Mouse (Mus musculus) stomach, embryonic 15.5 days (tissue): ENCODE data around the gene Hmox1. TPM values are rescaled to one million over a fixed set of nuclear protein-coding genes. Genes with fewer than 3 reads are reported as not detected.

ENCODE experiments used
- ATAC-seq: fragments of 200-750 bp; cut with Nextera tagmentation; 2 replicates; pipeline ENCODE4 v1.8.0; 2017; ENCODE audit warnings: low read depth, moderate number of reproducible peaks, moderate TSS enrichment; ENCODE audit not compliant: insufficient read depth, low FRiP score
- H3K27ac ChIP-seq: fragments of 300-500 bp; sonication (generic); 2 replicates; pipeline ENCODE4 v1.5.1; 2015; ENCODE audit warnings: mild to moderate bottlenecking, inconsistent platforms
- H3K27me3 ChIP-seq: fragments of 300-500 bp; sonication (generic); replicated peaks from 2 replicates; pipeline ENCODE4 v1.6.1; 2015; ENCODE audit warnings: inconsistent platforms
- H3K36me3 ChIP-seq: fragments of 300-500 bp; sonication (generic); 2 replicates; pipeline ENCODE4 v1.6.1; 2015; ENCODE audit warnings: inconsistent platforms
- H3K4me1 ChIP-seq: fragments of 300-500 bp; sonication (generic); 2 replicates; pipeline ENCODE4 v1.6.1; 2015; ENCODE audit warnings: inconsistent platforms
- H3K4me2 ChIP-seq: fragments of 300-500 bp; sonication (generic); 2 replicates; pipeline ENCODE4 v1.6.1; 2015; ENCODE audit warnings: mild to moderate bottlenecking, inconsistent platforms
- H3K4me3 ChIP-seq: fragments of 300-500 bp; sonication (generic); replicated peaks from 2 replicates; pipeline ENCODE4 v1.5.1; 2015; ENCODE audit warnings: inconsistent platforms
- H3K9ac ChIP-seq: fragments of 300-500 bp; sonication (generic); 2 replicates; pipeline ENCODE4 v1.6.1; 2015; ENCODE audit warnings: inconsistent platforms
- H3K9me3 ChIP-seq: fragments of 300-500 bp; sonication (generic); 2 replicates; pipeline ENCODE4 v1.6.1; 2016; ENCODE audit warnings: inconsistent platforms
- WGBS: fragments of 180-500 bp; shearing (Covaris S2); methylation state at CpG from one replicate; pipeline ENCODE4 v1.1.7; 2015; 5-methylcytosine and 5-hydroxymethylcytosine counted together
- polyA plus RNA-seq: library from polyadenylated mRNA; unstranded; fragments of >200 nt; fragmentation: Nextera tagmentation; extraction: Ambion mirVana; gene quantifications from 2 replicates; pipeline ENCODE4 v1.2.1, GENCODE M21; 2015

The Hmox1 gene
- polyA plus RNA-seq, 1 experiment from 2014 or later, result 29.0 TPM

GRCm38 (mm10) chr8:75074876-75075275 lies 18.5 kb upstream of the Hmox1 start:
- H3K36me3 ChIP-seq, result no peaks in the 10 kb centered on the region
- H3K27ac ChIP-seq, result no peak overlapping the region
- WGBS, result 86% methylated on average over 1 of the region's 1 CpGs
- H3K4me3 ChIP-seq, result no peak overlapping the region
- no peaks in the 10 kb centered on the region for H3K27me3 ChIP-seq
- ATAC-seq, result no peak
- H3K4me1 ChIP-seq, result no peaks in the 10 kb centered on the region
- H3K9me3 ChIP-seq, result no peaks in the 10 kb centered on the region
- H3K4me2 ChIP-seq, result no peak overlapping the region
- no peak overlapping the region for H3K9ac ChIP-seq

GRCm38 (mm10) chr8:75078215-75078614 lies 15.2 kb upstream of the Hmox1 start:
- H3K9me3 ChIP-seq, result no peaks in the 10 kb centered on the region
- 75% methylated on average over 1 of the region's 1 CpGs for WGBS
- no peak overlapping the region for H3K9ac ChIP-seq

GRCm38 (mm10) chr8:75078851-75079250 lies 14.6 kb upstream of the Hmox1 start:
- WGBS, result 92% methylated on average over 9 of the region's 9 CpGs
- Histone ChIP-seq H3K4me3 (no peak overlapping the region), H3K27me3 (no peaks in the 10 kb centered on the region), H3K36me3 (no peaks in the 10 kb centered on the region), H3K9ac (no peak overlapping the region), H3K4me1 (no peaks in the 10 kb centered on the region), H3K9me3 (no peaks in the 10 kb centered on the region), H3K27ac (no peak overlapping the region), H3K4me2 (no peak overlapping the region)
- no peak for ATAC-seq

More at GRCm38 (mm10) chr8:75078215-75078614, 15.2 kb upstream of the Hmox1 start:
- Histone ChIP-seq H3K4me1 (no peaks in the 10 kb centered on the region), H3K4me2 (no peak overlapping the region), H3K27ac (no peak overlapping the region), H3K4me3 (no peak overlapping the region), H3K27me3 (no peaks in the 10 kb centered on the region), H3K36me3 (no peaks in the 10 kb centered on the region)
- no peak for ATAC-seq

- WGBS, result 70% methylated on average over 9 of the region's 9 CpGs
- no peaks in the 10 kb centered on the region for H3K4me1 ChIP-seq
- ATAC-seq, result no peak
- no peak overlapping the region for H3K27ac ChIP-seq
- H3K36me3 ChIP-seq, result no peaks in the 10 kb centered on the region
- no peaks in the 10 kb centered on the region for H3K27me3 ChIP-seq
- no peaks in the 10 kb centered on the region for H3K9me3 ChIP-seq
- no peak overlapping the region for H3K4me3 ChIP-seq
- no peak overlapping the region for H3K4me2 ChIP-seq
- H3K9ac ChIP-seq, result no peak overlapping the region
These were observed 11.9 kb upstream of the Hmox1 start for GRCm38 (mm10) chr8:75081364-75082040.

GRCm38 (mm10) chr8:75082181-75082805 lies 11.1 kb upstream of the Hmox1 start:
- Histone ChIP-seq H3K4me1 (no peaks in the 10 kb centered on the region), H3K9me3 (no peaks in the 10 kb centered on the region), H3K27ac (no peak overlapping the region), H3K9ac (no peak overlapping the region), H3K27me3 (no peaks in the 10 kb centered on the region), H3K4me2 (no peak overlapping the region), H3K36me3 (no peaks in the 10 kb centered on the region), H3K4me3 (no peak overlapping the region)
- 67% methylated on average over 6 of the region's 6 CpGs for WGBS
- ATAC-seq, result no peak

GRCm38 (mm10) chr8:75083846-75084245 lies 9.6 kb upstream of the Hmox1 start:
- Histone ChIP-seq H3K36me3 (no peaks in the 10 kb centered on the region), H3K9ac (no peak overlapping the region), H3K4me2 (peak overlapping the region; percentile 49), H3K27ac (0 out of 2 replicates have a peak overlapping the region, but pooled peaks have one; percentile 57), H3K9me3 (no peaks in the 10 kb centered on the region), H3K27me3 (no peaks in the 10 kb centered on the region), H3K4me1 (peaks cover 3% of the 10 kb centered on the region; the same call in 1 of the 2 replicates), H3K4me3 (peak overlapping the region; percentile 23)
- ATAC-seq, result peak; percentile 97
- 2% methylated on average over 17 of the region's 17 CpGs for WGBS

GRCm38 (mm10) chr8:75084382-75085064 lies 8.9 kb upstream of the Hmox1 start:
- Histone ChIP-seq H3K4me1 (peaks cover 9% of the 10 kb centered on the region), H3K27me3 (no peaks in the 10 kb centered on the region), H3K4me2 (no peak overlapping the region), H3K36me3 (no peaks in the 10 kb centered on the region), H3K9ac (no peak overlapping the region), H3K4me3 (no peak overlapping the region), H3K9me3 (no peaks in the 10 kb centered on the region), H3K27ac (peak overlapping the region; percentile 27; the same call in 1 of the 2 replicates)
- ATAC-seq, result no peak
- 68% methylated on average over 3 of the region's 3 CpGs for WGBS

GRCm38 (mm10) chr8:75086002-75086401 lies 7.4 kb upstream of the Hmox1 start:
- Histone ChIP-seq H3K4me1 (peaks cover 12% of the 10 kb centered on the region), H3K36me3 (no peaks in the 10 kb centered on the region), H3K4me3 (no peak overlapping the region), H3K27ac (0 out of 2 replicates have a peak overlapping the region, but pooled peaks have one; percentile 7), H3K27me3 (no peaks in the 10 kb centered on the region), H3K9ac (no peak overlapping the region), H3K4me2 (no peak overlapping the region), H3K9me3 (no peaks in the 10 kb centered on the region)
- no peak for ATAC-seq
- WGBS, result 71% methylated on average over 2 of the region's 2 CpGs

- no peaks in the 10 kb centered on the region for H3K36me3 ChIP-seq
- H3K27ac ChIP-seq, result no peak overlapping the region
- no peak overlapping the region for H3K9ac ChIP-seq
- no peaks in the 10 kb centered on the region for H3K9me3 ChIP-seq
- peaks cover 12% of the 10 kb centered on the region for H3K4me1 ChIP-seq
- ATAC-seq, result no peak
- H3K4me3 ChIP-seq, result no peak overlapping the region
- no peaks in the 10 kb centered on the region for H3K27me3 ChIP-seq
- no peak overlapping the region for H3K4me2 ChIP-seq
These were observed 6.3 kb upstream of the Hmox1 start for GRCm38 (mm10) chr8:75087127-75087526.

- H3K9me3 ChIP-seq, result no peaks in the 10 kb centered on the region
- H3K27me3 ChIP-seq, result no peaks in the 10 kb centered on the region
- no peak overlapping the region for H3K9ac ChIP-seq
- peak; percentile 51 for ATAC-seq
- H3K4me3 ChIP-seq, result no peak overlapping the region; the same call in 1 of the 2 replicates
- H3K4me1 ChIP-seq, result peaks cover 17% of the 10 kb centered on the region
- peak overlapping the region; percentile 78 for H3K27ac ChIP-seq
- no peaks in the 10 kb centered on the region for H3K36me3 ChIP-seq
- 6% methylated on average over 6 of the region's 6 CpGs for WGBS
- peak overlapping the region; percentile 48 for H3K4me2 ChIP-seq
These were observed 4.2 kb upstream of the Hmox1 start for GRCm38 (mm10) chr8:75088989-75089881.

GRCm38 (mm10) chr8:75090781-75091365 lies 2.5 kb upstream of the Hmox1 start:
- no peaks in the 10 kb centered on the region for H3K9me3 ChIP-seq
- no peak overlapping the region for H3K9ac ChIP-seq
- ATAC-seq, result no peak
- peaks cover 17% of the 10 kb centered on the region for H3K4me1 ChIP-seq
- H3K4me3 ChIP-seq, result no peak overlapping the region
- 80% methylated on average over 4 of the region's 4 CpGs for WGBS
- no peaks in the 10 kb centered on the region for H3K27me3 ChIP-seq
- H3K27ac ChIP-seq, result no peak overlapping the region; the same call in 1 of the 2 replicates
- H3K36me3 ChIP-seq, result no peaks in the 10 kb centered on the region
- H3K4me2 ChIP-seq, result no peak overlapping the region
